Mouse (Mus musculus) embryonic facial prominence, embryonic 11.5 days (tissue): ENCODE results near the gene Plcxd1. TPM values are rescaled to one million over a fixed set of nuclear protein-coding genes. Genes with fewer than 3 reads are reported as not detected.

Experiments used
- polyA plus RNA-seq: library from polyadenylated mRNA; unstranded; fragments of >200 nt; fragmentation: Nextera tagmentation; extraction: Ambion mirVana; gene quantifications from 2 replicates; pipeline ENCODE4 v1.2.1, GENCODE M21; 2014

Gene Plcxd1
- polyA plus RNA-seq, 1 experiment from 2014 or later, result 0.27 TPM

Other genes starting within 250 kb of the Plcxd1 start
- gene Gm15446, start 176.6 kb upstream of the Plcxd1 start, polyA plus RNA-seq, result 0.35 and 0.98 TPM in 2 replicates
- gene Zfp932, start 103.4 kb upstream of the Plcxd1 start, polyA plus RNA-seq, result 22.3 and 26.7 TPM in 2 replicates
- gene Gm17655, start 27.5 kb upstream of the Plcxd1 start, polyA plus RNA-seq, result 4.5 and 7.1 TPM in 2 replicates
- gene Gm35315, start 5.5 kb upstream of the Plcxd1 start, polyA plus RNA-seq, result 1.3 and 1.5 TPM in 2 replicates
- gene Gtpbp6, start 8.2 kb downstream of the Plcxd1 start, polyA plus RNA-seq, result 20.9 and 24.8 TPM in 2 replicates
- 4.5 and 4.8 TPM in 2 replicates for gene Zfp605, start 10.1 kb downstream of the Plcxd1 start, polyA plus RNA-seq
- gene Chfr, start 35.9 kb downstream of the Plcxd1 start, polyA plus RNA-seq, result 46.2 and 47.7 TPM in 2 replicates
- 21.1 and 21.9 TPM in 2 replicates for gene Golga3, start 76.7 kb downstream of the Plcxd1 start, polyA plus RNA-seq
- 44.8 and 46.1 TPM in 2 replicates for gene Ankle2, start 131.0 kb downstream of the Plcxd1 start, polyA plus RNA-seq
- gene Pgam5, start 169.9 kb downstream of the Plcxd1 start, polyA plus RNA-seq, result 83.6 and 86.2 TPM in 2 replicates
- 7.8 and 9.7 TPM in 2 replicates for gene Pxmp2, start 186.2 kb downstream of the Plcxd1 start, polyA plus RNA-seq
- gene Pole, start 186.3 kb downstream of the Plcxd1 start, polyA plus RNA-seq, result 41.0 and 46.1 TPM in 2 replicates
- gene P2rx2, start 243.2 kb downstream of the Plcxd1 start, polyA plus RNA-seq, result 1.00 and 2.0 TPM in 2 replicates
- not detected in 2 replicates for gene Lrcol1, start 244.8 kb downstream of the Plcxd1 start, polyA plus RNA-seq